Mouse (Mus musculus) thymus, adult 2 months (tissue): Measurements from ENCODE around the gene Grip1. TPM values are rescaled to one million over a fixed set of nuclear protein-coding genes. Genes with fewer than 3 reads are reported as not detected.

ENCODE experiments used
- DNase-seq: peaks from one replicate; pipeline ENCODE4 v3.0.0; 2021
- H3K27ac ChIP-seq: fragments of 200-500 bp; 2 replicates; pipeline ENCODE4 v1.5.1; 2012; ENCODE audit warnings: low read length, control low read depth; ENCODE audit not compliant: control insufficient read depth, insufficient read depth
- H3K27me3 ChIP-seq: fragments of 200-500 bp; 2 replicates; pipeline ENCODE4 v1.6.1; 2012; ENCODE audit warnings: mild to moderate bottlenecking, low read length, moderate library complexity, mixed read lengths; ENCODE audit not compliant: control insufficient read depth, insufficient read depth
- H3K36me3 ChIP-seq: fragments of 200-500 bp; 2 replicates; pipeline ENCODE4 v1.6.1; 2012; ENCODE audit warnings: mild to moderate bottlenecking, low read length, moderate library complexity; ENCODE audit not compliant: control insufficient read depth, insufficient read depth
- H3K4me1 ChIP-seq: fragments of 200-500 bp; replicated peaks from 2 replicates; pipeline ENCODE4 v1.6.1; 2012; ENCODE audit warnings: low read length; ENCODE audit not compliant: control insufficient read depth, insufficient read depth
- H3K4me3 ChIP-seq: fragments of 200-500 bp; 2 replicates; pipeline ENCODE4 v1.5.1; 2012; ENCODE audit warnings: mild to moderate bottlenecking, low read length, control low read depth, moderate library complexity; ENCODE audit not compliant: control insufficient read depth, insufficient read depth
- CTCF ChIP-seq: fragments of 200-500 bp; IDR thresholded peaks from 2 replicates; pipeline ENCODE4 v1.5.1; 2012; ENCODE audit warnings: mild to moderate bottlenecking, control low read depth, low read length, moderate library complexity, borderline replicate concordance; ENCODE audit not compliant: control insufficient read depth, poor library complexity, insufficient read depth; ENCODE audit errors: extremely low read depth
- POLR2A ChIP-seq: fragments of 200-500 bp; IDR thresholded peaks from 2 replicates; pipeline ENCODE4 v1.6.1; 2012; ENCODE audit warnings: mild to moderate bottlenecking, low read length, control low read depth, moderate library complexity; ENCODE audit not compliant: control insufficient read depth, poor library complexity, insufficient read depth; ENCODE audit errors: extremely low read depth
- WGBS: fragments of 180-500 bp; shearing (Covaris S2); methylation state at CpG from one replicate; pipeline ENCODE4 v1.1.7; 2018; 5-methylcytosine and 5-hydroxymethylcytosine counted together
- polyA plus RNA-seq: library from polyadenylated mRNA; depleted of rRNA; stranded (reverse); fragments of >200 nt; gene quantifications from 2 replicates; pipeline ENCODE4 v1.2.3, GENCODE M21; 2012

Gene Grip1
- polyA plus RNA-seq, 1 experiment, result 0.47 TPM

DNA sequence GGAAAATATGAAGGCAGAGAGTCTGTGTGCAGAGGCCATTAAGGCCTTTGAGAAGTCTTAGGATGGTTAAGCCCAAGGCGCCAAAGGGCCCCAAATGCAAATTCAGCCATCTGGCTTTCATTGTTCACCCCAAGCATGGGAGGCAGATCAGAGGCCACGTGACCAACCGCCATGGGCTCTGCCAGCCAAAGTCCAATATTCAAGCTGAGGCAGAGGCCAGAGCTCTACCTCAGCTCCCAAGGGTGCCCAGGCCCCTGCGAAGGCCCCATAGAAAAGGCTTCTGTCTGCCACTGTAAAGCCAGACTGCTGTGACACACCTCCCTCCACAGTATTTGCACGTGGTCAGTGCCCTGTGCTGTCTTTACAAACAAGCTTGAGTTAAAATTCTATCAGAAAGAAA, 158.4 kb downstream of the Grip1 start:
- no peak for DNase-seq
- no peaks in the 10 kb centered on the region for H3K4me1 ChIP-seq
- H3K36me3 ChIP-seq, result no peaks in the 10 kb centered on the region
- H3K27me3 ChIP-seq, result no peaks in the 10 kb centered on the region
- H3K27ac ChIP-seq, result no peak overlapping the region
- TF ChIP-seq POLR2A, result no peak
- TF ChIP-seq CTCF, result no peak
- WGBS, result 89% methylated on average over 5 of the region's 5 CpGs
- H3K4me3 ChIP-seq, result no peak overlapping the region

DNA sequence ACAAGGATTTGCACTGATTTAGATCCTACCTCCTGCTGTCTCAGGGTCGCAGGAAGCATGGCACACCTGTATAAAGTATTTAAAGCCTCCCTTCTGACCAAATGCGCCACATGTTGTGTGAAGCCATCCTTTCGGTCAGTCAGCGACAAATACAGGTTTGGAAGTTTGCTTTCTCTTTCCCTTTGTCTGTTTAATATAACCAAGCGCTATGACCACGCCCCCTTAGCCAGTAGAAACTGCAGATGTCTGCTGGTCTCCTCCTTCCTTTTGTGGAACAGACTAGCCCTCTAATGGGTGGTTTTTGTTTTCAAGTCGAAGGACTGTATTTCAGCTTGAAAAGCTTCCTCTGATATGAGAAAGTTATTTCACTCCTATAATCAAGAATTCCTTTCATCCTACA, 161.1 kb downstream of the Grip1 start:
- Histone ChIP-seq H3K27ac (no peak overlapping the region), H3K4me3 (no peak overlapping the region), H3K4me1 (no peaks in the 10 kb centered on the region), H3K36me3 (no peaks in the 10 kb centered on the region), H3K27me3 (no peaks in the 10 kb centered on the region)
- DNase-seq, result no peak
- 30% methylated on average over 7 of the region's 7 CpGs for WGBS
- TF ChIP-seq POLR2A, result no peak
- no peak for TF ChIP-seq CTCF

DNA sequence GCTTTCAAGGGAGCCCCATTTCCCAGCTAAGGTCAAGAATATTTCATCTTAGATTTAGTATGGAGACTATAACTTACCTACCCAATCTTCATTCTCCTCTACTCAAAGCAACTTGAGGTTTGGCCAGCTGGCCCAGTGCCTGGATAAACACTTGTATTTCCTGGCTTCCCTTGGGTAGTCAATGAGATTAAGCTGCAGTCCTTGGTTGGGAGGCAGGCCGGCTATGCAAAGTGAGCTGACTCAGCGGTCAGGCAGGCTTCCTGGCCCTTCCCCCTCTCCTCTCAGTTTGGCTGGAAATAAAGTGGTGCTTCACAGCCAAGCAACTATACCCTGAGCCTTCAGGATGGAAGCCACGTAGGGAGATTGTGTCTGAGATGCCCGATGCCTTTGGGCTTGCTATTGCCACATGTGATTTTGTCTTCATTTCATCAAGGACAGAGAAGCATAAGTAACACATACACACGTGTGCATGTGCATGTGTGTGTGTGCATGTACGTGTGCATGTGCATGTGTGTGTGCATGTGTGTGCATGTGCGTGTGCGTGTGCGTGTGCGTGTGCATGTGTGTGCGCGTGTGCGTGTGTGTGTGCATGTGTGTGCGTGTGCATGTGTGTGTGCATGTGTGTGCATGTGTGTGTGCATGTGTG, 161.7 kb downstream of the Grip1 start:
- WGBS, result 82% methylated on average over 14 of the region's 14 CpGs
- no peaks in the 10 kb centered on the region for H3K27me3 ChIP-seq

DNA sequence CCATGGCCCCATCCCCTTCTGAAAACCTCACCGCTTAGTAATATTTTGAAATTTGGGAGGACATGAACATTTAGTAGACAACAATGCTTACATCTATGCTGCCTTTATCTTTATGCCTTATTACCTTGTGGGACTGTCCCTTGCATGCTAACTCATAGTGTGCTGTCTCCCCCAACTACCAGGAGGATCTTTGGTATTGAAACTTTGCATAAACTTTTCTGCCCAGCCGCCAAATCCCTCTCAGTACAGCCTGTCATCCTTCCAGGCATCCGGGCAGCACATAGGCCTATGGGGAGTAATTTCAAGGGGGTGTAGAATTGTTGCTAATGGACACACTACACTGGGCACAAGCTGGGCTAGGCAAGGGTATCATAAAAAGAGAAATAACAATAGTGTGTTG, 162.4 kb downstream of the Grip1 start:
- Histone ChIP-seq H3K27ac (no peak overlapping the region), H3K4me1 (no peaks in the 10 kb centered on the region), H3K27me3 (no peaks in the 10 kb centered on the region), H3K4me3 (no peak overlapping the region), H3K36me3 (no peaks in the 10 kb centered on the region)
- TF ChIP-seq POLR2A (no peak), CTCF (no peak)
- WGBS, result 98% methylated on average over 3 of the region's 3 CpGs
- no peak for DNase-seq

More for the DNA sequence above, 161.7 kb downstream of the Grip1 start:
- no peak for DNase-seq
- Histone ChIP-seq H3K27ac (no peak overlapping the region), H3K4me3 (no peak overlapping the region), H3K4me1 (no peaks in the 10 kb centered on the region), H3K36me3 (no peaks in the 10 kb centered on the region)
- TF ChIP-seq CTCF (no peak), POLR2A (no peak)

DNA sequence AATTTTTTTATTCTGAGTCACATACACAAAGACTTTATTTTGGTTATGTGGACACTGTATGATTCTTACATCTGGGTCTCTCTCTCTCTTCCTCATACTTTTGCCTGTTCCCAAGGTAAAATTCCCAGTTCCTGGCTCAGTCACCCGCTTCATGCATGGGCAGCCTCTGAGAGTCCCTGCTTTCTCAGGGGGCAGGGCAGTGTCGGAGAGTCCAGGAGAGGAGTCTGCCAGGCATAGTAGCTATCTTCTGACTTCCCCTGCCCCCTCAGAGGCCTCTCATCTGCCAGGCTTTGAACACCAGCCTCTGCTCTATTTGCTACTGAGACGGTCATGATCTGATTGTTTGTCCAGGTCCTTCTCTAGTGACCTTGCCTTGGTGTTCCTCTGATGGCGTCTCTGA, 175.0 kb downstream of the Grip1 start:
- WGBS, result 86% methylated on average over 4 of the region's 4 CpGs
- TF ChIP-seq POLR2A (no peak), CTCF (no peak)
- no peak for DNase-seq

DNA sequence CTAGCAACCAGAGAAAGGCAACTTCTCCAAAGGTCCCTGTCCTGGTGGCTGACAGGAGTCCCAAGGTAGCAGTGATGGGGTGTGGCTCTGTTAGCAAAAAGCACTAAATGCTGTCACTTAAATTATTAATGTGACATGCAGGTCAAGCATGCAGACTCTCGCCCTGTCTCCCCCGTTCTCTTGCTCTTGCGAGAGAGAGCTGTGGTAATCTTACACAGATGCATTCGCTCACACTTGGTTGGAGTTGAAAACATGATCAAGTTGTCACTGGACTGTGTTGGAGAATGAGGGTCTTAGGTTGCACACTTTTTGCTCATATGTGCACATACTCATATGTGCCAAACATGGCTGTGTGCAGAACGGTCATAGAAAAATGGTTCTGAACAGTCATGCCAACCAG, 176.8 kb downstream of the Grip1 start:
- H3K4me3 ChIP-seq, result no peak overlapping the region
- no peaks in the 10 kb centered on the region for H3K27me3 ChIP-seq
- no peaks in the 10 kb centered on the region for H3K36me3 ChIP-seq
- no peak overlapping the region for H3K27ac ChIP-seq
- DNase-seq, result no peak
- TF ChIP-seq CTCF (no peak), POLR2A (no peak)
- WGBS, result 97% methylated on average over 5 of the region's 5 CpGs
- H3K4me1 ChIP-seq, result no peaks in the 10 kb centered on the region

More for the DNA sequence above, 175.0 kb downstream of the Grip1 start:
- H3K4me1 ChIP-seq, result no peaks in the 10 kb centered on the region
- H3K36me3 ChIP-seq, result no peaks in the 10 kb centered on the region
- no peaks in the 10 kb centered on the region for H3K27me3 ChIP-seq
- no peak overlapping the region for H3K4me3 ChIP-seq
- no peak overlapping the region for H3K27ac ChIP-seq

DNA sequence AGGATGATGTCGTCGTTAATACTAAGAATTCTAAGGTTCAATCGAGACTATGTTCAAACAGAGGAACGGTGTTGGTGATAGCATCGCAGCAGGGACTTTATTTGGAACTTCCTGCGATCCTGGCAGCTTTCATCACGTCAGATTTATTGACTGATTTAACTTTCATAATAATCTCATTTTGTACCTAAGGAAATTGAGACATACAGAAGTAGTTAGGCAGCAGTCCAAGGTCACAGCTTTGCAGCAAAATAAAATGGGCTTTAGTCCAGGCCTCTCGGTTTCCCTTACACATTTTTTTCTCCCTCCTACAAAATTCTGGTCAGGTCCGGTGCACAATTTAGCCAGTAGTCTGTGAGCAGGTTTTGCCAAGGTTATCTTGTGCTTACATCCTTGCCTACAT, 178.3 kb downstream of the Grip1 start:
- 81% methylated on average over 9 of the region's 9 CpGs for WGBS

More for the DNA sequence above, 178.3 kb downstream of the Grip1 start:
- DNase-seq, result no peak
- TF ChIP-seq POLR2A, result no peak
- TF ChIP-seq CTCF, result no peak
- Histone ChIP-seq H3K4me1 (no peaks in the 10 kb centered on the region), H3K27ac (no peak overlapping the region), H3K27me3 (no peaks in the 10 kb centered on the region), H3K36me3 (no peaks in the 10 kb centered on the region), H3K4me3 (no peak overlapping the region)
